Mouse (Mus musculus) retina, postnatal 7 days (tissue): ENCODE measurements around the gene Ooep.
A peak's percentile ranks its signal among the peaks of the same experiment; 100 is the strongest.

Source experiments
- DNase-seq: peaks from one replicate; pipeline ENCODE4 v3.0.0-alpha.2; 2012; ENCODE audit warnings: low read depth, low spot score

The Ooep gene

DNA sequence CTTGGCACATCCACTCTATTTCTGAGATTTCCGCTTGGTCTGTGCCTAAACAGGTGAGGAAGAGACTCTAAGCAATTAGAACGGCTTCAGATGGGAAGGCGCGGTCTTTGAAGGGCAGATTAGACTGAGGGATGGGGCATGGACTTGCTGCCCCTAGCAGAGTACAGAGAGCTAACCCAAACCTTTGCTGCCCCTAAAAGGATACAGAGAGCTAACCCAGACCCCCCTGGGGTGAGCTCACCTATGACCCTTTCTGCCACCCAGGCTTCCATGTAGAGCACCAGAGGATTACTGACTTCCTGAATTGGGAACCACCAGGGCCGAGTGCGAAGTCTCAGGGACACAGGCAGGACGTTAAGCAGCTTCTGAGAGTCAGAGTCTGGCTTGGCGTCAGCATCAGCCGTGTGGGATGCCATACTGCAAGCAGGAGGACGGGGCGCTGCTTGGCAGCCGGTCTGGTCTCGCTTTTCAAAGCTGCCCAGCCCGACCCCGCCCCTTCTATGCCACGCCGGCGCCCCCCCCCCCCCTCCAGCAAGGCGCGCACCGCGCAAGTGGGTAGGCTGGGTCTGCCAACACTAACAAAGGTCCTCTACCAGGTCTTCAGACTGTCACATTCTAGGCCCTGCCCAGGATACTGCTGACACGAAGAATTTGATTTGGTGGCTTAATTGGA lies at the start of gene Ooep:
Ooep (minus strand) TSS at position 613 of the 673 bp plus-strand sequence.
- peak; percentile 37 for DNase-seq

DNA sequence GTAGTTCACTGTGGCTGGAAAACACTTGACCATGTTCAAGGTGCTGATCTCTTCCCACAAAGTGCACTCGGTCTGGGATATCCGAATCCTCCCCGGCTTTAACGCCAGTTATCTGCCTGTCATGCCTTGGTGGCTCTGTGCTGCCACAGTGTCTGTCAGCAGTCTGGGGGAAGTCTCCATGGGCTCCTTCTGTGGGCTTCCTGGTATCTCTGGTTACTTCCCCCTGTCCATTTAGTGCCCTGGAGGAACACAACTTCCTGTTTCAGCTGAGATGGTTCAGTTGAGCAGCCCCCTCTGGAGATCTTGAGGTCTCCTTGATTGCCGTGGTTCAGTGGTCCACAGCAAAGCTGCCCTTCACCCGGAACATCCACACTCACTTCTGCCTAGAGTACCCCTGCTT lies 49.7 kb upstream of the Ooep start:
- no peak for DNase-seq

DNA sequence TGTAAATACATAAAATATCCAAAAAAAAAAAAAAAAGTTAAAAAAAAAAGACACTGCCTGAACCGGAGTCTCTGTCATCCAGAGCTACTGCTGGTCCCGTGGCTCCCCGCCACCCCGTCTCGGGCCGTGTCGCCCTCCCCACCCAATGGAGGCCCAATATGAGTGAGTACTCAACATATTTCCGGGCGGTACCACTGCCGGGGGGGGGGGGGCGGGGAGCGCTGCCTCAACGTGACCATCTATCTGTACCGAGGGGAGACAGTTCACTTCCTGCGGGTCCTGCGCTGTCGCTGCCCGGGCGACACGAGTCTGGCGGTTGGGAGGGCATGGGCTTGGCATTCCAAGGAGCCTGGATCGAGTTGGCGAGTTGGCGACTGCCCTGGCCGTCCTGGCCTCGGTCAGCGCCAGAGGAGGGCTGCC lies 48.8 kb upstream of the Ooep start:
- no peak for DNase-seq

DNA sequence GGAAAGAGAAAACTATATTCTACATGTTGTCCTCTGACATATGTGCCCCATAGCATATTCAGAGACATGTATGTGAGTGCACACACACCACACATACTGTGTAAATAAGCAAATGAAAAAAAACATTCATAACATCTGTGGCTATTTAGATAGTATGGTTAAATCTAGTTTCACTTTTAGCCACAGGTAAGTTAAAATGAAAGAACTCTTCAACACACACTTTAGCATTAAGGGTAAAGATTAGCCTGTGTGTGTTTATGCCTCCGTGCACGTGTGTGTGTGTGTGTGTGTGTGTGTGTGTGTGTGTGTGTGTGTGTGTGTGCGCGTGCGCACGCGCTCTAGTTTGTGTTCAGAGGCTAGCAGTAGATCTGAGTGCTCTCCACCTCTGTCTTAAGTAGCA lies 23.1 kb upstream of the Ooep start:
- DNase-seq = no peak

DNA sequence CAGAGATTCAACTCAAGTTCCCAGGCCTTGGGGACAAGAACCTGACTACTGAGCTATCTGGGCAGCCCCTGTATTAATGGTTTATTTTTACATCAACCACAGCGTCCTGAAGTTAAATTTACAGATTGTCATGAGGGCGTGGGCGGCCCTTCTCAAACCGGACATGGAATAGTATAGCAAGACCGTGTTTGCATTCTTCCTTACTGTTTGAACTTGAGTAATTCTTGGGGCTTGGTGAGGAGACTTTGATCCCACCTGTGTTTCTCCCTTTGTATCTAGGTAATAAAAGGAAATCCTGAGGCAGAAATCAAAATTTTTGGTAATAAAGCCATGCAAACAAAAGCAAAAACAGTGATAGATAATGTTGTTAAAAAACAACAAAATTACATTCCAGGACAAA lies 22.0 kb upstream of the Ooep start:
- no peak for DNase-seq

DNA sequence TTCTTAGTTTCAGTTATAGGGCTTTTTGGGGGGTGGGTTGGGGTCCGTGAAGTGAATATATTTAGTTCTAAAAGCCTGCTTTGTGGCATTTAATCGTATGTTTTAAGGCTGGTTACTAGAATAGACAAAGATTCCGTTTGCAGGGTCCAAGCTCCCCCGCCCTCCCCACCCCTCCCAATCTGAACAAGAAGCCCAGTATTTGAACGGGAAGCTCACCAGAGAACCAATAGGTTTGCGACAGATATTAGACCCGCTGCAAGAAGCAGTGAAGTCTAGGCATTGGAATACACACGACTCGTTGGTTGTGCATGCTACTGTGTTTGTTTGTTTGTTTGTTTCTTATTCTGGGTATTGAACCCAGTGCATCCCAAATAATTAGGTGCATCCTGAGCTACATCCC lies 18.0 kb upstream of the Ooep start:
- DNase-seq = no peak

DNA sequence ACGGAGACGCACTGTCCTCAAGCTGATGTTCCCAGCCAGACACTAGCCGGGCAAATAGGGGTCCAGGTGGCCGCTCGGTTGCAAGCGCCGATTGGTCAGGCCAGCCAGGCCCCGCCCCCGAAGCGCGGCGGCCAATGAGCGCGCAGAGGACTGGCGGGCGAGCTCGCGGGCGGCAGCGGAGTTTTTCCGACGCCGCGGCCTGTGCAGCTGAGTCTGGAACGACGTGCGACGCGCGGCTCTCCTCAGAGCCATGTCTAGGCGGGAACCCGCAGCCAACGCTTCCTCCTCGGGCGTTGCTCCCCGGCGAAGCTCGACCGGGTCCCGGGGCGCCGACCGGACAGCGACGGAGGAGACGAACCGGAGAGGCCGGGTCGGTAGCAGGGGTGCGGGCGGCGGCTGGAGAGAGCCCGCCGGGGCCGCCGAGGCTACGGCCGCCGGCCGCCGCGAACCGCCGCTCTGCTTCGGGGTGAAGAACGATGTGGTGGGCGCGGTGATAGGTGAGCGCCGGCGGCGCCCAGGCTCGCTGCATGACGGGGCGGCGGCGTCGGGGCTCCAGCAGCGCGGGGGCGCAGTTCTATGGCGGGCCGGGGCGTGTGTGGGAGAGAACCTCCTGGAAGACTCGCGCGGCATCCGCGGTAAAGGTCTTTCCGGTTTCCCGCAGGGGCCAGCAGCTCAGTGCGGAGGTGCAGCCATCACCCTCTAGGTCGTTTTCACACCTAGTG lies 17.3 kb upstream of the Ooep start, which contains the start of gene Ddx43:
Ddx43 (plus strand) TSS at position 148 of the 722 bp plus-strand sequence.
- peak; percentile 56 for DNase-seq

DNA sequence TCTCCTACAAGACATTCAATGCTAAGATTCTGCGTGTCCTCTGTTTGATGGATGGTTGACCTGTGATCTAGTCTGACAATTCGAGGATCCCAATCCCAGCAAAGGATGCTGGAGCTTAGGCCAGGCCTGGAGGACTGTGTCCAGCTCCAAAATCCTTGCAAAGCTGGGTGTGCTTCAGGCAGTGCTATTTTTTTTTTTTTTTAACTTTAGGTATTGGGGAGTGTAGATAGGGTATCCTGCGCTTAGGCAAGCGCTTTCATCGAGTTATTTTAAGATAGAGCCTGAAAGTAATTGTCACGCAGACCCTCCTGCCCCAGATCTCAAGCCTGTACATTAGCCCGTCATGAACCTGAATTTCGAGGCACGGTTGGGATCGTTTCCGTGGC lies 16.7 kb upstream of the Ooep start:
- no peak for DNase-seq

DNA sequence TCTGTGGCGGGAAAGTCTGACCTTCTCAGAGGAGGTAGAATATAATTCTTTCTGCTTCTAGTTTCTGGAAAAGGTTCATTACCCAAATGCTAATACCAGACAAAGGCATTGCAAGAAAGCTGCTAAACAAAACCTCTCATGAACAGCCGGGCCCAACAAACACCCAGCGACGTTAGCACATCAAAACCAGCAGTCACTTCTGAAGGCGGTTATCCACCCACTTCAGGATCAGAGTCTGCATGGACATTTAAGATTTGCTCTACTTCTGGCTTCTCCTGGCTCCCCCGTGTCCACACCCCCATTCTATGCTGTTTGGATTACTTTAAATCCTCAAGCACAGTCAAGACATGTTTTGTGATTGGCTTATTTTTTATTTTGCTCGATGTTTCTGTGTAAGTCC lies 16.1 kb upstream of the Ooep start:
- DNase-seq = no peak

DNA sequence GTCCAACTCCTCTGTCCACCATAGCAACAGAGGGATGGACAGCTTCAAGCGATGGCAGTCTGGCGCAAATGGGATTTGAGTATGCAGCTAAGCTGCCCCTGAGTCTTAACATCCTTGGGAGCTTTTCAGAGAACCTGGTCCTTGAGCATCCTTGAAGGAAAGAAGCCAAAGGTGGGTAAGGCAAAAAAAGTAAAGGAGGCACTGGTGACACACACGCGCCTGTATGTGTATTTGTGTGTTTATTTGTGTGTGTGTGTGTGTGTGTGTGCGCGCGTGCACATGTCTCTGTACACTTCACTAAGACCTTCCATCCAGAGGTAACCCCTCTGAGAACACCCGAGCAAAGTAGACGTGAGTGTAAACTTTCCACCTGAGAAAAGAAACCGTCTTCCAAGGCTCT lies 15.2 kb upstream of the Ooep start:
- no peak for DNase-seq

DNA sequence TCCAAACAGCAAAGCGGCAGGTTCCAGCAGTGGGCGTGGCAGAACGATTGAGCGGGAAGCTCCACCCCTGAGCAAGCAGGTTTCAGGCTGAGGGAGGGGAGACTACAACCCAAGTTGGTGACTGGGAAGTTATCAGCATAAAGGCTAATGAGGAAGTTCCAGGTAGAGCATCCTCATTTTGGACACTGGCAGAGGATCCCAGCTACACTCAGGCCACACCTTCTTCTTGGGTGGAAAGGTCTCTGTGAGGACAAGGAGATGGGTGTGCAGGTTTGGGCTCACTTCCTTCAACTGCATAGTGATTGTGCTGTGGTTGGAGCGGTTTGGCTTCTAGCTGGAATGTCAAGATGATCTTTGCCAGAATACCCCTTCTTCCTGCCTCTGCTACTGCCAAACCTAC lies 11.5 kb upstream of the Ooep start:
- DNase-seq = no peak

DNA sequence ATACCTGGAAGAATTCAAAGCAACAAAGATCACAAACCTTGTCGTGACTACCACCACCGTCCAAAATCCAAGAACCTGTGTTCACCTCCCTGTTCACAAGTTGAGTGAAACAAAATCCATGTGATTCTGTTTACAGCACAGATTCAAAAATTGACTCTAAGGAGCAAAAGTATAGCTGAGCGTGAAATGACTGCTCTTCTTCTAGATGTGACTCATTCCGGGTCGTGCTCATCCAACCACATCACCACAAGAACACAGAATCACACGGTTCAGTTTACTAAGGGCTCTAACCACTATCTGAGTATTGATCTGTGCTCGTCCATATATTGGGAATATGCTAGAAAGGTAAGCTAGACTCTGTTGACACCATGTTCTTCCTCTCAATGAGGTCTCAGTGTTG lies 8.4 kb upstream of the Ooep start:
- DNase-seq = no peak

DNA sequence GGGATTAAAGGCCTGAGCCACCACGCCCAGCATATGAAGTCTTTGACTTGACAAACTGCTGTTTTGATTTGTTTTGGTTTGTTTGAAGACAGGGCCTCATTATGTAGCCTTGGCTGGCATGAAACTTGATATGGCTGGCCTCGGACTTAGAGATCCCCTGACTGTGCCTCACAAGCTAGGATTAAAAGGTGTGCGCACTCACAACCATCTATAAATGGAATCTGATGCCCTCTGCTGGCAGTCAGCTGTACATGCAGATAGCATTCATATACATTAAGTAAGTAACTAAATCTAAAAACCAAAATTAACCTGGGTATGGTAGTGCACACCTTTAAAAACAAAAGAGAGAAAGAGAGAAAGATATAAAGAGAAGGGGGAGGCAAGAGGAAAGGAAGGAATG lies 7.4 kb upstream of the Ooep start:
- no peak for DNase-seq

DNA sequence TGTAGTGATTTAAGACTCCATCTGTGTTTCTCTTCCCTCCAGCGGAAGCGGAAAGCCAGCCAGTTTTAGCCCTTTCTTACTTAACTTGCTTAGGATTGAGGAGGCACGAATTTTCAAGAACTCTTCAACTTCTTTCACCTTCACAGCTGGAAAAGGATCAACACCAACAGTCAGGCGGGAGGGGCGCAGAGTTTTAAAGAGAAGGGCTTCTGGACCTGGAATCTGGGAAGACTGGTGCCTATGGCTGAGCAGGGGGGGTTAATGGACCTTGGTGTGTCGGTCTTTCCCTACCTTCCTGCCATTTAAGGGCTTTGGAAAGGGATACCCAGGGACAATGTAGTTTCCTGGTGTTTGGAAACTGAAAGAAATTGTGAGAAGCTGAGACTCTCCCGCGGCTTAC lies 979 bp downstream of the Ooep start:
- DNase-seq = no peak

DNA sequence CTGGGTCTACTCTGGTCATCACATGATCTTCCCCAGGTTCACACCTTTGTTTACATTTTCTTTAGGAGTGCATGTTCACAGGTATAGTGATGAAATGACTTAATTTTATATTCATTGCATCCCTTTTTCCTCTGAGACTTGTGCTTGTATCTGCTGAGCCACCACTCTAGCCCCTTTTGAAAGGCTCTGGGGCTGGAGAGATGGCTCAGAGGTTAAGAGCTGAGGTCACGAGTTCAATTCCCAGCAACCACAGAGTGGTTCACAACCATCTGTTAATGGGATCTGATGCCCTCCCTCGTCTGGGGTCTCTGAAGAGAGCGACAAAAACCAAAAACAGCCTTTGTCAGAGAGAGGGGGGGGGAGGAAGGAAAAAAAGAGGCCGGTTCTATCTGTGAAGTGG lies 3.0 kb downstream of the Ooep start:
- DNase-seq = no peak

DNA sequence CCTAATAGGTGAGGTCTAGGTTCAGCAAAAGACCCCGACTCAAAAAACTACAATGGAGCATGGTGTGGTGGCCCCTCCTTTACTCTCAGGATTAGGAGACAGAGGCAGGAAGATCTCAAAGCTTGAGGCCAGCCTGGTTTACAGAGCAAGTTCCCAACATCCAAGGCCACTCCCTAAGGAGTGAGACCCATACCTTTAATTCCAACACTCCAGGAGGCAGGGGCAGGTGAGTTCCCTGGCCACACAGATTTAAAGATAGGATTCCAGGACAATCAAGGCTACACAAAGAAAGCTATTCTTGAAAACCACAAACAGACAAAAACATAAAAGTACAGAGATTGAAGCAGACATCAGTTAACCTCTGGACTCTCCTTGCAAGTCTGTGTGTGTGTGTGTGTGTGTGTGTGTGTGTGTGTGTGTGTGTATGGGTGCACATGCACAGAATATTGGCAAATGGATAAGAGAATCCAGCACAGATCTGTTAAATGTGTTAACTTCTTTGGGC lies 3.6 kb downstream of the Ooep start:
- no peak for DNase-seq

DNA sequence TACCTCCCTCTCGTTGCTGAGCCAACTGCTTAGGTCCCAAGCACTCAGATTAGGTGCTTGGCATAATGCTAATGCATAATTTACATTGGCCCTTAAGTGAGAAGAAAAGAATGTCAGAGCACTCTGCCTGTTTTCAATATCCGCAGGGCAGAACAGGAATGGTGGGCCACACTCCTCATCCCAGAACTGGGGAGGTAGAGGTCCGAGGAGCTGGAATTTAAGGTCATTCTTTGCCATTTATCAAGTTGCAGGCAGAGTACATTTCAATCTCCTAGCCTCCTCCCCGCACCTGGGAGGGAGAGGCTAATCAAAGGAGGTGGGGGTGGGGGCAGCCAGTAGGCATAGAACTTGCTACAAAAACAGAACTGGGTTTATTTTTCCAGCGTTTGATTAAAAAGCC lies 4.1 kb downstream of the Ooep start:
- DNase-seq = no peak

DNA sequence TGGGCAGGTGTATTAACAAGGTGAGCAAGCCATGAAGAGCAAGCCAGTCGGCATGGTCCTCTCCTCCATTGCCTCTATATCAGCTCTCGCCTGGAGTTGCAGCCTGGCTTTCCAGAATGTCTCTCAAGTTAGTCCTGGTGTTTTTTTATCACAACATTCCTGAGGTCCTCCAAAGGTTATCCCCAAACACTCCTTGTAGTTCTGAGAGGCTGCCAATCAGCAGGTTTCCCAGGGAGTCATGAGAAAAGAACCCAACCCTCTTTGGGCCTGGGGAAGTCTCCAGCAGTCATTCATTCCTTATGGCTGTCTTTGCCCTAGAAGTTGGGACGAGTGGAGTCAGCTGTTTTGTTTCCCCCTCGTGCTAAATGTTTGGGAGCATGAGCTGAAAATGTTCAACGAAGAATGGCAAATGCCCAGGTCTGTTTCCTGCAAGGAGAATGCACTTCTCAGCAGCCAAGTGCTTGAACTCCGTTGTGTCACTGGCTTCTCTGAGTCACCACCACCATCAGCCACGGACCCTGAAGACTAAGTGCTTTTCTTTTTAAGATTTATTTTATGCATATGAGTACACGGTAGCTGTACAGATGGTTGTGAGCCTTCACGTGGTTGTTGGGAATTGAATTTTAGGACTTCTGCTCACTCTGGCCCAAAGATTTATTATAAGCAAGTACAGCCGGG lies 5.6 kb downstream of the Ooep start:
- DNase-seq = no peak

DNA sequence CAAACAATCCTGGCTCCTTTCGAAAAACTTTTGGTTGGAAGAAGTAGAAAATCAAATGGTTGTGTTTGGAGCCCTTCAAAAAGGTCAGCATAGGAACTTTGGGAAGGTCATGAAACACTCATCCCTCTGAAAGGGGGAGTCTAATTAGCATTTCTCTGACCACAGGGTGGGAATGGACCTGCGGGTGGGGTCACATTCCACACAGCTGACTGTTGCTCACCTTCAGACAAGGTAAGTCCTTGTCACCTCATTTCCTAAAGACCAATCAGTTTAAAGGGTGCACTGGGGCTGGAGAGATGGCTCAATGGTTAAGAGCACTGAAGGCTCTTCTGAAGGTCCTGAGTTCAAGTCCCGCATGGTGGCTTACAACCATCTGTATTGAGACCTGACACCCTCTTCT lies 7.1 kb downstream of the Ooep start:
- no peak for DNase-seq

DNA sequence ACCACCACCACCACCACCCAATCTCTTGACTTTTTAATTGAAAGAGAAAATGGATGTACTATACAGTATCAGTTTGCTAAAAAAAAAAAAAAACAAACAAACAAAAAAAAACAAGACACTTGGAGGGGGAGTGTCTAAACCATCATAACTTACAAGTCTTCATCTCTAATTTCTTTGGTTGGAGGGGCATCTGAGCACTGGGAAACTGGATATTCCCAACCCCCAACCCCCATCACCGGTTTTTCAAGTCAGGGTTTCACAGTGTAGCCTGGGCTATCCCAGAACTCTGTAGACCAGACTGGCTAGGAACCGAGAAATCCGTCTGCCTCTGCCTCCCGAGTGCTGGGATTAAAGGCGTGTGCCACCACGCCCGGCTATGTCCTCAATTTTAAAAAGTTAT lies 8.7 kb downstream of the Ooep start:
- no peak for DNase-seq

DNA sequence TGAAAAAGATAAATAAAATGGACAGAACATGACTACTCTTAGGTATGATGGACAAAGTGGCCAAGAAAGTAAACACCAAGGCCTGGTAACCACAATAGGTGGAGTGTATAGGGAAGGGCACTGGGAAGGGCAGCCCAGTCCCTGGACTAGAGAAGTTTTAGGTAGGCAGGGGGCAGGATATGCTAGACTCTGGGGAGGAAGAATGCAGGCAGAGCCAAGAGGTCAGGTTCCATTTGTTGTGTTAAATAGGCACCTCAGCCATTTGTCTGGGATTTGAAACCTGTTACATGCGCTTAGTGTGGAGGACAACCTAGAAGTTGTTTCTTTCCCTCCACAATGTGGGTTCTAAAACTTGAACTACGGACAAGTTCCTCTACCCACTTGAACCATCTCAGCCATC lies 9.2 kb downstream of the Ooep start:
- DNase-seq = no peak

DNA sequence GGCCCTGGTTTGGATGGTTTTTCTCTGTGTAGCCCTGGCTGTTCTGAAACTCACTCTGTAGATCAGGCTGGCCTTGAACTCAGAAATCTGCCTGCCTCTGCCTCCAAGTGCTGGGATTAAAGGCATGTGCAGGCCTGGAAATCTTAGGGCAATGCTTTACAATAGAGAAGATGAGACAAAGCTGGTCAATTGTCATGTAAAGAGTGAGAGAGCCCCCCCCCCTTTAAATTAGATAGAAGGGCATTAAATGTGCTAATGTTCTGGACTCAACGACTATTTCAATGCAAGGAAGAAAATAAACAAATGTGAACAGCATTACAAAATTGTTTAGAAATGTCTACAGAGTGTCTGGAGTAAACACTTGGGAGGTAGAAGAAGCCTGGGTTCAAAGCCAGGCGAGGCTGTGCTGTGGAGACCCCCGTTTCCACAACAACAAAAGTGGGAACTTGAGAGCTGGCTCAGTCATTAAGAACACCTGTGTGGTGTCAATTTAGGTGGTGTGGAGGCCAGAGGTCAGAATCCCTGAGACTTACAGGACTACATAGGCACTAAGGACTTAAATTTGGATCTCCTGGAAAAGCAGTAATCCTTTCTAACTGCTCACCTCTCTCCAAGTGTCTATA lies 9.7 kb downstream of the Ooep start:
- DNase-seq = no peak
